Mouse (Mus musculus) ES-Bruce4 (cell line): Measurements from ENCODE around the gene Tmem50b. TPM values are rescaled to one million over a fixed set of nuclear protein-coding genes. Genes with fewer than 3 reads are reported as not detected.
"Not testable (repeated sequence)": the region's sequence is repeated elsewhere in the genome, so short reads cannot be mapped to it uniquely, and the experiment has no call there.

Experiments used
- H3K27ac ChIP-seq: 2 replicates; pipeline ENCODE4 v1.5.1; 2012; ENCODE audit warnings: low read length, inconsistent platforms; ENCODE audit not compliant: insufficient read depth
- H3K27me3 ChIP-seq: 2 replicates; pipeline ENCODE4 v1.6.1; 2012; ENCODE audit warnings: mild to moderate bottlenecking, low read length, inconsistent platforms; ENCODE audit not compliant: control insufficient read depth, poor library complexity, insufficient read depth, severe bottlenecking
- H3K36me3 ChIP-seq: 2 replicates; pipeline ENCODE4 v1.6.1; 2012; ENCODE audit warnings: inconsistent platforms, mild to moderate bottlenecking, low read length, moderate library complexity; ENCODE audit not compliant: control insufficient read depth, poor library complexity, insufficient read depth, severe bottlenecking
- H3K4me1 ChIP-seq: one replicate; pipeline ENCODE4 v1.8.1; 2011; ENCODE audit warnings: low read length; ENCODE audit not compliant: control insufficient read depth, insufficient read depth
- H3K4me3 ChIP-seq: 2 replicates; pipeline ENCODE4 v1.5.1; 2011; ENCODE audit warnings: low read depth, mild to moderate bottlenecking, low read length
- H3K9ac ChIP-seq: 2 replicates; pipeline ENCODE4 v1.6.1; 2012; ENCODE audit warnings: low read depth, mild to moderate bottlenecking, inconsistent platforms; ENCODE audit not compliant: poor library complexity, severe bottlenecking
- H3K9me3 ChIP-seq: replicated peaks from 2 replicates; pipeline ENCODE4 v1.6.1; 2012; ENCODE audit warnings: mild to moderate bottlenecking, low read length, inconsistent platforms; ENCODE audit not compliant: control insufficient read depth, poor library complexity, insufficient read depth, severe bottlenecking
- CTCF ChIP-seq: IDR thresholded peaks from one replicate; pipeline ENCODE4 v1.8.1; 2011; ENCODE audit warnings: low read depth, low read length
- EP300 ChIP-seq: IDR thresholded peaks from 2 replicates; pipeline ENCODE4 v1.6.1; 2011; ENCODE audit warnings: low read depth, low read length; ENCODE audit not compliant: insufficient read depth
- POLR2A ChIP-seq: IDR thresholded peaks from one replicate; pipeline ENCODE4 v1.8.1; 2011; ENCODE audit warnings: low read length; ENCODE audit not compliant: insufficient read depth
- polyA plus RNA-seq: library from polyadenylated mRNA; stranded (reverse); fragments of >200 nt; gene quantifications from 2 replicates; pipeline ENCODE4 v1.2.4, GENCODE M21; 2011; ENCODE audit warnings: low read depth; ENCODE audit not compliant: missing spikeins, insufficient read depth, insufficient read length

The Tmem50b gene
- polyA plus RNA-seq, 1 experiment, result 30.9 TPM

GRCm38 (mm10) chr16:91531856-91532255, 65.7 kb downstream of the Tmem50b start:
- Histone ChIP-seq H3K27me3 (no peaks in the 10 kb centered on the region), H3K27ac (no peak overlapping the region), H3K36me3 (no peaks in the 10 kb centered on the region), H3K9me3 (no peaks in the 10 kb centered on the region), H3K9ac (no peak overlapping the region), H3K4me1 (no peaks in the 10 kb centered on the region), H3K4me3 (no peak overlapping the region)
- TF ChIP-seq CTCF (no peak), EP300 (no peak), POLR2A (no peak)

- H3K9ac ChIP-seq, H3K9me3 ChIP-seq, H3K4me1 ChIP-seq, H3K27me3 ChIP-seq, H3K27ac ChIP-seq, H3K4me3 ChIP-seq, H3K36me3 ChIP-seq: not testable (repeated sequence)
These were observed 66.8 kb downstream of the Tmem50b start for GRCm38 (mm10) chr16:91530830-91531229.

GRCm38 (mm10) chr16:91528578-91528977, 69.0 kb downstream of the Tmem50b start:
- Histone ChIP-seq H3K36me3 (no peaks in the 10 kb centered on the region), H3K4me1 (no peaks in the 10 kb centered on the region), H3K27ac (no peak overlapping the region), H3K4me3 (no peak overlapping the region), H3K9ac (no peak overlapping the region), H3K9me3 (no peaks in the 10 kb centered on the region), H3K27me3 (no peaks in the 10 kb centered on the region)
- TF ChIP-seq EP300 (no peak), CTCF (peak; percentile 13)

- Histone ChIP-seq H3K27me3 (no peaks in the 10 kb centered on the region), H3K4me1 (no peaks in the 10 kb centered on the region), H3K4me3 (no peak overlapping the region), H3K27ac (no peak overlapping the region), H3K36me3 (no peaks in the 10 kb centered on the region), H3K9ac (no peak overlapping the region), H3K9me3 (no peaks in the 10 kb centered on the region)
- TF ChIP-seq POLR2A, result no peak
- no peak for TF ChIP-seq CTCF
- TF ChIP-seq EP300, result no peak
These were observed 70.1 kb downstream of the Tmem50b start for GRCm38 (mm10) chr16:91527500-91527899.

GRCm38 (mm10) chr16:91527051-91527450, 70.5 kb downstream of the Tmem50b start:
- no peaks in the 10 kb centered on the region for H3K4me1 ChIP-seq
- H3K9ac ChIP-seq, result no peak overlapping the region
- H3K27me3 ChIP-seq, result no peaks in the 10 kb centered on the region
- TF ChIP-seq POLR2A (no peak), CTCF (no peak), EP300 (no peak)
- no peaks in the 10 kb centered on the region for H3K9me3 ChIP-seq
- no peak overlapping the region for H3K4me3 ChIP-seq
- H3K27ac ChIP-seq, result no peak overlapping the region
- H3K36me3 ChIP-seq, result no peaks in the 10 kb centered on the region

GRCm38 (mm10) chr16:91526274-91526673, 71.3 kb downstream of the Tmem50b start:
- no peaks in the 10 kb centered on the region for H3K36me3 ChIP-seq
- no peak overlapping the region for H3K27ac ChIP-seq
- no peaks in the 10 kb centered on the region for H3K4me1 ChIP-seq
- H3K27me3 ChIP-seq, result no peaks in the 10 kb centered on the region
- no peak overlapping the region for H3K9ac ChIP-seq
- no peaks in the 10 kb centered on the region for H3K9me3 ChIP-seq
- no peak for TF ChIP-seq POLR2A
- no peak for TF ChIP-seq CTCF
- H3K4me3 ChIP-seq, result no peak overlapping the region

Other genes starting within 250 kb of the Tmem50b start
- gene Ifnar2, start 225.0 kb downstream of the Tmem50b start, polyA plus RNA-seq, result 13.4 and 19.6 TPM in 2 replicates
- 1.6 TPM in 1 of 2 replicates, not detected in the other for gene Gm21970, start 206.1 kb downstream of the Tmem50b start, polyA plus RNA-seq
- 3.5 and 4.3 TPM in 2 replicates for gene Il10rb, start 191.6 kb downstream of the Tmem50b start, polyA plus RNA-seq
- gene Ifnar1, start 112.6 kb downstream of the Tmem50b start, polyA plus RNA-seq, result 31.3 and 35.3 TPM in 2 replicates
- gene Ifngr2, start 50.7 kb downstream of the Tmem50b start, polyA plus RNA-seq, result 5.0 and 8.9 TPM in 2 replicates
- gene Dnajc28, start 21.2 kb upstream of the Tmem50b start, polyA plus RNA-seq, result 2.5 and 4.9 TPM in 2 replicates
- gene Gart, start 49.2 kb upstream of the Tmem50b start, polyA plus RNA-seq, result 283 and 292 TPM in 2 replicates
- gene Son, start 49.7 kb upstream of the Tmem50b start, polyA plus RNA-seq, result 174 and 192 TPM in 2 replicates
- gene Donson, start 91.0 kb upstream of the Tmem50b start, polyA plus RNA-seq, result 44.3 and 46.4 TPM in 2 replicates
- gene Cryzl1, start 131.2 kb upstream of the Tmem50b start, polyA plus RNA-seq, result 48.3 and 60.0 TPM in 2 replicates
- 84.6 and 85.7 TPM in 2 replicates for gene Itsn1, start 131.5 kb upstream of the Tmem50b start, polyA plus RNA-seq